Mouse (Mus musculus): ENCODE measurements around the gene Col23a1.

The Col23a1 gene

GRCm38 (mm10) chr11:51390521-51390920, 100.8 kb downstream of the Col23a1 start:
- no peak for DNase-seq

- DNase-seq: peak; percentile 70
Observed at GRCm38 (mm10) chr11:51391548-51391947, 101.8 kb downstream of the Col23a1 start.

GRCm38 (mm10) chr11:51394301-51394865, 104.7 kb downstream of the Col23a1 start:
- no peak for DNase-seq

- no peak for DNase-seq
Observed at GRCm38 (mm10) chr11:51396451-51396850, 106.7 kb downstream of the Col23a1 start.

GRCm38 (mm10) chr11:51398084-51398483, 108.4 kb downstream of the Col23a1 start:
- DNase-seq: no peak

GRCm38 (mm10) chr11:51400356-51400755, 110.6 kb downstream of the Col23a1 start:
- DNase-seq: no peak

GRCm38 (mm10) chr11:51401481-51402128, 111.9 kb downstream of the Col23a1 start:
- peak; percentile 25 for DNase-seq

- DNase-seq: no peak
Observed at GRCm38 (mm10) chr11:51403886-51404285, 114.2 kb downstream of the Col23a1 start.

GRCm38 (mm10) chr11:51404865-51405440, 115.2 kb downstream of the Col23a1 start:
- DNase-seq: no peak

GRCm38 (mm10) chr11:51406531-51406930, 116.8 kb downstream of the Col23a1 start:
- DNase-seq: no peak

GRCm38 (mm10) chr11:51407351-51407750, 117.6 kb downstream of the Col23a1 start:
- DNase-seq: no peak

- DNase-seq: no peak
Observed at GRCm38 (mm10) chr11:51410771-51411170, 121.1 kb downstream of the Col23a1 start.

GRCm38 (mm10) chr11:51414520-51414919, 124.8 kb downstream of the Col23a1 start:
- DNase-seq: no peak

- no peak for DNase-seq
Observed at GRCm38 (mm10) chr11:51415049-51415688, 125.4 kb downstream of the Col23a1 start.

- no peak for DNase-seq
Observed at GRCm38 (mm10) chr11:51418807-51419206, 129.1 kb downstream of the Col23a1 start.

- DNase-seq: no peak
Observed at GRCm38 (mm10) chr11:51421878-51422277, 132.2 kb downstream of the Col23a1 start.

- DNase-seq: no peak
Observed at GRCm38 (mm10) chr11:51422713-51423112, 133.0 kb downstream of the Col23a1 start.

- no peak for DNase-seq
Observed at GRCm38 (mm10) chr11:51426155-51426554, 136.4 kb downstream of the Col23a1 start.

GRCm38 (mm10) chr11:51429428-51430179, 139.9 kb downstream of the Col23a1 start:
- DNase-seq: no peak

- no peak for DNase-seq
Observed at GRCm38 (mm10) chr11:51430180-51430578, 140.5 kb downstream of the Col23a1 start.

GRCm38 (mm10) chr11:51431287-51431686, 141.6 kb downstream of the Col23a1 start:
- DNase-seq: no peak

GRCm38 (mm10) chr11:51431968-51432367, 142.2 kb downstream of the Col23a1 start:
- no peak for DNase-seq

GRCm38 (mm10) chr11:51442006-51442405, 152.3 kb downstream of the Col23a1 start:
- no peak for DNase-seq
